Mouse (Mus musculus): ENCODE data around the gene Lif. TPM values are rescaled to one million over a fixed set of nuclear protein-coding genes. Genes with fewer than 3 reads are reported as not detected.

Gene Lif
- total RNA-seq, 2 experiments from 2014 or later, result 0.17 to 0.55 TPM

GRCm38 (mm10) chr11:4226569-4227325, 30.6 kb upstream of the Lif start:
- intact Hi-C loops (cut with DNase I), result no loop called here
- no peak for DNase-seq (ENCODE audit: low spot score)

DNA sequence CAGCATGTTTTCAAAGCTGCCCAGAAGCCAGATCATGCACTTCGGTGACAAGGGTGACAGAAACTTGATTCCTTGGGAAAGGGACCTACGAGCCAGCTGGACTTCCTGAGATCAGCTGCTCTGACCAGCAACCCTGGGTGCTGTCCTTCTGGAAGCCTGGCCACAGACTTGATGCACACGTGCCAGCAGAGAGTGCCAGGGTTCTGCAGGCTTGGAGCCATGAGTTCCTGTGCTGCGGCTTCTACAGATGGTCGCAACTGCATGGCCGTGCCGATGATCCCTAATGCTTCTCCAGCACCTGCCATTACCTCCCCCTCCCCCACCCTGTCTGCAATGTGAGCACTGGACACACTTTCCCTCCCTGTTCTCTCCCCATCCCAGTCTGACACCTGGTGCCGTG, 28.9 kb upstream of the Lif start:
- DNase-seq (ENCODE audit: low spot score), result no peak
- intact Hi-C loops (cut with DNase I), result no loop called here

DNA sequence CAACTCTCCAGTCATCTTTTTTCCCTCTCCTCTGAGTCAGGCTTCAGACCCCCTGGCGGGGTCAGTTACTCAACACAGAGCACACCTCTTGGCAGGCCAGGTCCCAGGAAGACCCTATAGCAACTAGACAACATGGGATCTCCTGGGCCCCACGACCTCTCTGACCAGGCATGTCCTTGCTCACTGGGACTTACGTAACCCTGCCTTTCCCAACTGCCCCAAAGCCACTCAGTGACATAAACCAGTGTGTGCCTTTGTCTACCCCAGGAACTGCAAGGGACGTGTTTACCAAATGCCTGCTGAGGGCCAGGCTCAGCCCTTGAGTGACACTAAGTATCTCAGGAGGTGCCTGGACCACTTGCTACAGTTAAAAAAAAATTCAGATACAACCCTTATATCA, 27.5 kb upstream of the Lif start:
- DNase-seq (ENCODE audit: low spot score), result no peak
- intact Hi-C loops (cut with DNase I), result no loop called here

DNA sequence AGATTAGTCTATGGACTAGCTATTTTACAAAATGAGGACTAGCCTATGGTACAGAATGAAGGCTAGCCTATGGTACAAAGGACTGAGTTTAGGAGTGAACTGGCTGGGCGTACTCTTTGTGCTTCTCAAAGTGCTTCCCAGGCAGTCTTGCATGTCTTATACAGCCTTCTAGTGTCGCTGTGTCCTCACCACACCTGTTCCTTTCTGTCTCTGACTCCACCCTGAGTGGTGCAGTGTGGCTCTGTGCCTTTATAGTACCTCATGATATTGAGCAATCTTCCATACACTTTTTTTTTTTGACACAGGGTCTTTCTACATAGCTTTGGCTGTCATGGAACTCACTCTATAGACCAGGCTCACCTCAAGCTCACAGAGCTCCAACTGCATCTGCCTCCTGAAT, 25.9 kb upstream of the Lif start:
- intact Hi-C loops (cut with DNase I), result no loop called here
- no peak for DNase-seq (ENCODE audit: low spot score)

- no peak for DNase-seq (ENCODE audit: low spot score)
- intact Hi-C loops (cut with DNase I), result no loop called here
Observed at GRCm38 (mm10) chr11:4232644-4233043, 24.7 kb upstream of the Lif start.

DNA sequence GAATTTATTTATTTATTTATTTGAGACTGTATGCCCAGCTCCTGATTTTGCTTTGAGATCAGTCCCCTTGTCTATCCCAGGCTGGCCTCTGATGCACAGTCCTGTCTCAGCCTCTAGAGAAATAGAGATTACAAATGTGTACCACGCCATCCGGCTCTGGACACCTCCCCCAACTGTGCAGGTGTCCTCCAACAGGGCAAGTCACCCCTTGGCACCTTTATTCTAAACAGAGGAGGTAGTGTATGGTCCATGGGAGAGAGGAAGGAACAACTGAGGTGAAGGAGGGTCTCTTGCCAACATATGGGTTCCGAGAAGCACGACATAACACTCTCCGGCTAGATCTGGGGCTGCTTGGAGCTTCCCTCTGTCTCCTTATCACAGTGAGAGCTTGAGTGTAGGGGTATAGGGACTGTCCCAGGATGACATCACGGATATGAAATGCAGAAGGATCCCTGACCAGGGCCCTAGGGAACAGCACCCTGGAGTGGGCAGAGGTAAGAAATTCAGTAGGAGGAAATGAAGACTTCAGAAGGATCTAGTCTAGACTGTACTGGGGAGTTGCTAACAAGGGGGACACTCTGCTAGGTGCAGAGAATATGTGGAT, 22.2 kb upstream of the Lif start:
- no peak for DNase-seq (ENCODE audit: low spot score)
- intact Hi-C loops (cut with DNase I), result no loop called here

- DNase-seq (ENCODE audit: low spot score), result no peak
- intact Hi-C loops (cut with DNase I), result no loop called here
Observed at GRCm38 (mm10) chr11:4235665-4236545, 21.5 kb upstream of the Lif start, which contains the start of gene Osm. Gene Osm, plus strand, starts transcription at chr11:4236420.

- DNase-seq (ENCODE audit: low spot score), result no peak
- intact Hi-C loops (cut with DNase I), result no loop called here
Observed at GRCm38 (mm10) chr11:4236546-4237067, 20.8 kb upstream of the Lif start.

- intact Hi-C loops (cut with DNase I), result no loop called here
- DNase-seq (ENCODE audit: low spot score), result no peak
Observed at GRCm38 (mm10) chr11:4237389-4237912, 19.9 kb upstream of the Lif start.

DNA sequence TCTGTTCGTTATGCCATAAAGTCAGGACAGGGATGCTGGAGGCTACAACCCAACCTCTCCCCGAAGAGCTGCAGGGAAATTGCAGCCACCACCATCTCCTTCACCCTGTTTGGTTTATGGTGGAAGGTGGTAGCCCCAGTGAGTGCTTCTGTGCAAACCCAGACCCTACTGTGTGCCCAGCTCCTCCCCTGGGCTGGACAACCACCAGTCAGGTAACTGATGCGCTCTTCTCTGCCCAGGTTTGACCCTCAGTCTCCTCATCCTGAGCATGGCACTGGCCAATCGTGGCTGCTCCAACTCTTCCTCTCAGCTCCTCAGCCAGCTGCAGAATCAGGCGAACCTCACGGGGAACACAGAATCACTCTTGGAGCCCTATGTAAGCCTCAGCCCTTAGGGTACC, 19.2 kb upstream of the Lif start:
- intact Hi-C loops (cut with DNase I), result no loop called here
- DNase-seq (ENCODE audit: low spot score), result no peak

GRCm38 (mm10) chr11:4239691-4240090, 17.7 kb upstream of the Lif start:
- intact Hi-C loops (cut with DNase I), result no loop called here

DNA sequence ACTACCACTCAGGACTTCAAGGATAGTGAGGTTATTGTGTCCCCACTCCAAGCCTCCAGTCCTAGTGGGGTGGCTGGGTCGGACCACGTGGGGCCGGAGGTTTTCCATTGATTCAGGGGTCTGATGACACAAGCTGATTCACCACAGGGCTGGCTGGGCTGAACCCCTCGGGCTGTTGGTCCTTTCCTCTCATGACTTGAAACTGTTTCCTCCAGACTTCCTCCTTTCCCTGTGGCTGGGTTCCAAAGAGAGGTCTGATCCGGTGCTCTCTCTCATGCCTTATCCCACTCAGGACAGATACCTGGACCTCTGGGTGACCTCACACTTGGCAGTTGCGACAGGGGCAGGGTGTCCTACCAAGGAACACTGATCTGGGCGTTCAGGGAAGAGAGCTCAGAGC, 17.2 kb upstream of the Lif start:
- intact Hi-C loops (cut with DNase I), result no loop called here
- DNase-seq (ENCODE audit: low spot score), result no peak

More at GRCm38 (mm10) chr11:4239691-4240090, 17.7 kb upstream of the Lif start:
- no peak for DNase-seq (ENCODE audit: low spot score)

- intact Hi-C loops (cut with DNase I), result no loop called here
- no peak for DNase-seq (ENCODE audit: low spot score)
Observed at GRCm38 (mm10) chr11:4241180-4241579, 16.2 kb upstream of the Lif start.

- no peak for DNase-seq (ENCODE audit: low spot score)
- intact Hi-C loops (cut with DNase I), result no loop called here
Observed at GRCm38 (mm10) chr11:4246126-4246525, 11.2 kb upstream of the Lif start.

- intact Hi-C loops (cut with DNase I), result no loop called here
Observed at GRCm38 (mm10) chr11:4246623-4247022, 10.7 kb upstream of the Lif start.

DNA sequence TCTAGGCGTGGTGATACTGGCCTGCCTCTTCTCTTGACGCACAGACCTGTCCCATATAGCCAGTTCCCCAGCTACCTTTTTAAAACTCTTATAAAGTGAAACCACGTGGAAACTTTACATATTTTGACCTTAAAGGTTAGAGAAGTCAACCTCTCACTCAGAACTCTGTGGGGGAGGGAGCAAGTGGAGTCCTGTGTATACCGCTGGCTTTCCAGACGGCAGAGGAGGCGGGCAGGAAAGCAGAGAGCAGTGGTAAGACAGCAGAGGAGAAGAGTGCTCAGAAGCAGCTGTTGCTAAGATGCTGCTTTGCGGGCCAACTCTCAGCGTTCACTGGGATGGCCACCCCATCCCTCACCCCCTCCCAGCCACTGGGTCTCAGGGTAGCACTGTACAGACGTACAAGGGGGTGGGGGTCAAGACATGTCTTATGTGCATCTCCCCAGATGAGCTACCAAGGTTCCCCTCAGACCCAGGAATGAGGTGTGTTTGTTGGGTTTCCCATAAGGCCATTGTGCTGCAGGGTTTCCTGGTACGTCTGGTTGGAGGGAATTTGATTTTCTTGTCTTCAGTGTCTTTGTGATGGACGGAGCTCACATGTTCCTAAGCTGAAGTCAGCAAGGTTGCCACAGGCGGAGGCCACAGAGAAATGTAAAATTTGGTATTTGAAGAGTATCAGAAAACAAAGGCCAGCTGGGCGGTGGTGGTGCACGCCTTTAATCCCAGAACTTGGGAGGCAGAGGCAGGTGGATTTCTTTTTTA, 10.0 kb upstream of the Lif start:
- DNase-seq (ENCODE audit: low spot score), result no peak
- intact Hi-C loops (cut with DNase I), result no loop called here

More at GRCm38 (mm10) chr11:4246623-4247022, 10.7 kb upstream of the Lif start:
- no peak for DNase-seq (ENCODE audit: low spot score)

GRCm38 (mm10) chr11:4249151-4249550, 8.2 kb upstream of the Lif start:
- intact Hi-C loops (cut with DNase I), result no loop called here
- DNase-seq (ENCODE audit: low spot score), result no peak

DNA sequence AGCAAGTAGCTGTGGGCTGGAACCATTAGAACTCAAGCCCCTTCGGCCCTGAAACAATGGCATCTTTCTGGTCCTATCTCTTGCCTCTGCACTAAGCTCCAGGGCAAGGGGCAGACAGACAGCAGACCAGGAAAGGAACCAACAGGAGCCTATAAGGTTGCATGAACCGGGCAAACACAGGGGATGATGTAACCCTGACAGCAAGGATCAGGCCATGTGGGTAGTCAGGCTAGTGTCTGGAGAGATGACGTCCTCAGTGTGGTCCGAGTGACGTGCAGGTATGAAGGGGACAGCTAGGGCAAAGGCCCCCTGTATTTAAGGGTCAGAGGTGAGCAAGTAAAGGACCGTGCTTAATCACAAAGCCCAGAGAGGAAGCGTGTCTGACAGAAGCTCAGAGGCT, 7.1 kb upstream of the Lif start:
- DNase-seq (ENCODE audit: low spot score), result no peak
- intact Hi-C loops (cut with DNase I), result no loop called here

GRCm38 (mm10) chr11:4251376-4251775, 6.0 kb upstream of the Lif start:
- DNase-seq (ENCODE audit: low spot score), result no peak
- intact Hi-C loops (cut with DNase I), result no loop called here

DNA sequence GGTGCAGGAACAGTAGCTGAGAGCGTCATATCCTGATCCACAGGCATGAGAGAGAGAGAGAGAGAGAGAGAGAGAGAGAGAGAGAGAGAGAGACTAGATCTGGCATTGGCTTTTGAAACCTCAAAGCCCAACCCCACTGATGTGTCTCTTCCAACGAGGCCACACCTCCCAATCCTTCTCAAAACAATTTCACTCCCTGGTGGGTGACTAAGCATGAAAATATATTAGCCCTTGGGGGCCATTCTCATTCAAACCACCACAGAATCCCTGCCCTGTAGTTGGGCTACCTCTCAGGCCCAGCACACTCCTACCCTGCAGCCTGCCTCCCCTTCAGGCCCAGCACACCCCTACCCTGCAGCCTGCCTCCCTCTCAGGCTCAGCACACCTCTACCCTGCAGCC, 4.5 kb upstream of the Lif start:
- intact Hi-C loops (cut with DNase I), result no loop called here
- DNase-seq (ENCODE audit: low spot score), result no peak

Data from heart, postnatal 25 days (tissue).